Mouse (Mus musculus) kidney, embryonic 14.5 days (tissue): ENCODE data around the gene Epha5. TPM values are rescaled to one million over a fixed set of nuclear protein-coding genes. Genes with fewer than 3 reads are reported as not detected.

Experiments used
- ATAC-seq: fragments of 200-750 bp; cut with Nextera tagmentation; 2 replicates; pipeline ENCODE4 v1.8.0; 2017; ENCODE audit warnings: moderate number of reproducible peaks, mild to moderate bottlenecking, moderate TSS enrichment, moderate library complexity; ENCODE audit not compliant: low FRiP score, low TSS enrichment
- H3K27ac ChIP-seq: fragments of 300-500 bp; sonication (generic); 2 replicates; pipeline ENCODE4 v1.5.1; 2014; ENCODE audit warnings: low read depth, mild to moderate bottlenecking, low read length, moderate library complexity, mixed read lengths
- H3K27me3 ChIP-seq: fragments of 300-500 bp; sonication (generic); 2 replicates; pipeline ENCODE4 v1.6.1; 2014; ENCODE audit warnings: mild to moderate bottlenecking, low read length; ENCODE audit not compliant: control insufficient read depth, insufficient read depth
- H3K36me3 ChIP-seq: fragments of 300-500 bp; sonication (generic); 2 replicates; pipeline ENCODE4 v1.6.1; 2014; ENCODE audit warnings: low read length, mixed read lengths; ENCODE audit not compliant: control insufficient read depth, insufficient read depth
- H3K4me1 ChIP-seq: fragments of 300-500 bp; sonication (generic); 2 replicates; pipeline ENCODE4 v1.6.1; 2014; ENCODE audit warnings: low read length, mixed read lengths; ENCODE audit not compliant: control insufficient read depth, insufficient read depth
- H3K4me2 ChIP-seq: fragments of 300-500 bp; sonication (generic); replicated peaks from 2 replicates; pipeline ENCODE4 v1.6.1; 2014; ENCODE audit warnings: low read depth, mild to moderate bottlenecking, low read length
- H3K4me3 ChIP-seq: fragments of 300-500 bp; sonication (generic); 2 replicates; pipeline ENCODE4 v1.5.1; 2014; ENCODE audit warnings: mild to moderate bottlenecking, low read length
- H3K9ac ChIP-seq: fragments of 300-500 bp; sonication (generic); 2 replicates; pipeline ENCODE4 v1.6.1; 2014; ENCODE audit warnings: low read depth, mild to moderate bottlenecking, low read length, moderate library complexity
- H3K9me3 ChIP-seq: fragments of 300-500 bp; sonication (generic); 2 replicates; pipeline ENCODE4 v1.6.1; 2016; ENCODE audit warnings: low read length; ENCODE audit not compliant: control insufficient read depth
- WGBS: fragments of 180-500 bp; shearing (Covaris S2); extraction: QIAGEN DNeasy Blood & Tissue Kit; methylation state at CpG from one replicate; pipeline ENCODE4 v1.1.7; 2014; 5-methylcytosine and 5-hydroxymethylcytosine counted together
- polyA plus RNA-seq: library from polyadenylated mRNA; unstranded; fragments of >200 nt; fragmentation: Nextera tagmentation; extraction: Ambion mirVana; gene quantifications from 2 replicates; pipeline ENCODE4 v1.2.1, GENCODE M21; 2014

The Epha5 gene
- polyA plus RNA-seq, 1 experiment from 2014 or later, result 0.62 TPM

- H3K9me3 ChIP-seq, result no peaks in the 10 kb centered on the region
- no peaks in the 10 kb centered on the region for H3K27me3 ChIP-seq
- H3K27ac ChIP-seq, result no peak overlapping the region
- no peaks in the 10 kb centered on the region for H3K4me1 ChIP-seq
- ATAC-seq, result no peak
- no peak overlapping the region for H3K4me3 ChIP-seq
- no peak overlapping the region for H3K4me2 ChIP-seq
- H3K36me3 ChIP-seq, result no peaks in the 10 kb centered on the region
- H3K9ac ChIP-seq, result no peak overlapping the region
- 91% methylated on average over 1 of the region's 1 CpGs for WGBS
Measured at GRCm38 (mm10) chr5:84320553-84320952, 96.6 kb downstream of the Epha5 start.

GRCm38 (mm10) chr5:84320138-84320537 lies 97.0 kb downstream of the Epha5 start:
- no peak for ATAC-seq
- H3K9me3 ChIP-seq, result no peaks in the 10 kb centered on the region
- WGBS, result 75% methylated on average over 4 of the region's 4 CpGs
- no peaks in the 10 kb centered on the region for H3K4me1 ChIP-seq
- no peaks in the 10 kb centered on the region for H3K27me3 ChIP-seq
- H3K9ac ChIP-seq, result no peak overlapping the region
- H3K36me3 ChIP-seq, result no peaks in the 10 kb centered on the region
- H3K4me3 ChIP-seq, result no peak overlapping the region
- no peak overlapping the region for H3K27ac ChIP-seq
- no peak overlapping the region for H3K4me2 ChIP-seq

DNA sequence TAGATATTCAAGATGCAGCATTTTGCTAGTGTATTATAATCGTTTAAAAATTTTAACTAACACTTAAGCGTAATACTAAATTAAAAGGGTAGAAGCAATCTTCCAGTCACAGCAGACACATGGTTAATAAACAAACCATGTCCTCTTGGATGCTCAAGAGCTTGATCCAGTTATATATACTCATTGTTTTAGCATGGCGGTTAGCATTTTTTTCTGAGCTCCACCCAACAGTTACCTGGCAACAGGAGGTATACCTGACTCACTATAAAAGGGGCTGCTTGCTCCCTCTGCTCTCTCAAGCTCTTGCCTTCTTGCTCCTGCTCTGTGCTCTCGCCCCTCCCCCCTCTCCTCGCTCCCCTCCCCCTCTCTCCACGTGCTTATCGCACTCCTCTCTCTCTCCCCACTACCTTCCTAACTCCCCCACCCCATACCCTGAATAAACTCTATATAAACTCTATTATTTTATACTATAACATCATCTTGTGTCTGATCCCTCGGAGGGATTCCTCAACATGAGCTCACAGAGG lies 98.3 kb downstream of the Epha5 start:
- H3K36me3 ChIP-seq, result no peaks in the 10 kb centered on the region
- no peak overlapping the region for H3K9ac ChIP-seq
- no peak overlapping the region for H3K4me2 ChIP-seq
- H3K4me3 ChIP-seq, result no peak overlapping the region
- H3K27ac ChIP-seq, result no peak overlapping the region
- WGBS, result 45% methylated on average over 8 of the region's 8 CpGs
- no peaks in the 10 kb centered on the region for H3K27me3 ChIP-seq
- H3K9me3 ChIP-seq, result no peaks in the 10 kb centered on the region
- ATAC-seq, result no peak
- H3K4me1 ChIP-seq, result no peaks in the 10 kb centered on the region

GRCm38 (mm10) chr5:84317839-84318238 lies 99.3 kb downstream of the Epha5 start:
- H3K36me3 ChIP-seq, result no peaks in the 10 kb centered on the region
- no peaks in the 10 kb centered on the region for H3K4me1 ChIP-seq
- no peak for ATAC-seq
- H3K4me3 ChIP-seq, result no peak overlapping the region
- H3K9me3 ChIP-seq, result no peaks in the 10 kb centered on the region
- WGBS, result 82% methylated on average over 4 of the region's 4 CpGs
- H3K27ac ChIP-seq, result no peak overlapping the region
- no peak overlapping the region for H3K4me2 ChIP-seq
- no peak overlapping the region for H3K9ac ChIP-seq
- no peaks in the 10 kb centered on the region for H3K27me3 ChIP-seq

DNA sequence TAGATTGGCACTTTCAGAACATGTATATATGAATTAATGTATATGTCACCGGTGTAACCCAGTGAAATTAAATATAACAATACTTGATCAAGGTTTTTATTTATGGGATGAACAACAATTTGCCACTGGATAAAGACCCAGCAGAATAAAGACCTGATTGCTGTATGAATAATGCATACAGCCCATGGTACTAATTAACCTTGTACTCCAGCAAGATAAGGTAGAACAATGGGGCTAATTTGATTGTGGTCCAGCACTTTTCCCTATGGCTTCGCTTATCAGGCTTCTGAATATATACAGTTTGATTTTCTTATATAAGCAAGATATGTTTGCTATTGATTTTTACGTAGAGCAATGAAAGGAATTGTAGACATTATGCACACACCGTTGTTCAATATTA lies 103.6 kb downstream of the Epha5 start:
- 88% methylated on average over 4 of the region's 4 CpGs for WGBS
- Histone ChIP-seq H3K27ac (no peak overlapping the region), H3K4me3 (no peak overlapping the region), H3K27me3 (no peaks in the 10 kb centered on the region), H3K9me3 (no peaks in the 10 kb centered on the region), H3K36me3 (no peaks in the 10 kb centered on the region), H3K4me2 (no peak overlapping the region), H3K9ac (no peak overlapping the region), H3K4me1 (no peaks in the 10 kb centered on the region)
- ATAC-seq, result no peak

GRCm38 (mm10) chr5:84298878-84299736 lies 118.1 kb downstream of the Epha5 start:
- 37% methylated on average over 8 of the region's 8 CpGs for WGBS
- ATAC-seq, result no peak
- H3K36me3 ChIP-seq, result no peaks in the 10 kb centered on the region
- H3K4me1 ChIP-seq, result no peaks in the 10 kb centered on the region
- H3K27ac ChIP-seq, result no peak overlapping the region
- no peaks in the 10 kb centered on the region for H3K27me3 ChIP-seq
- H3K4me3 ChIP-seq, result no peak overlapping the region
- no peak overlapping the region for H3K4me2 ChIP-seq
- no peaks in the 10 kb centered on the region for H3K9me3 ChIP-seq
- no peak overlapping the region for H3K9ac ChIP-seq

- H3K4me3 ChIP-seq, result no peak overlapping the region
- H3K4me1 ChIP-seq, result no peaks in the 10 kb centered on the region
- no peaks in the 10 kb centered on the region for H3K27me3 ChIP-seq
- ATAC-seq, result no peak
- no peaks in the 10 kb centered on the region for H3K9me3 ChIP-seq
- H3K27ac ChIP-seq, result no peak overlapping the region
- H3K36me3 ChIP-seq, result no peaks in the 10 kb centered on the region
- no peak overlapping the region for H3K9ac ChIP-seq
- WGBS, result 79% methylated on average over 3 of the region's 3 CpGs
- no peak overlapping the region for H3K4me2 ChIP-seq
Measured at GRCm38 (mm10) chr5:84289429-84289977, 127.7 kb downstream of the Epha5 start.

GRCm38 (mm10) chr5:84281290-84282017 lies 135.7 kb downstream of the Epha5 start:
- Histone ChIP-seq H3K36me3 (no peaks in the 10 kb centered on the region), H3K4me1 (no peaks in the 10 kb centered on the region), H3K27me3 (no peaks in the 10 kb centered on the region), H3K4me3 (no peak overlapping the region), H3K4me2 (no peak overlapping the region), H3K27ac (no peak overlapping the region), H3K9me3 (no peaks in the 10 kb centered on the region), H3K9ac (no peak overlapping the region)
- 57% methylated on average over 22 of the region's 22 CpGs for WGBS
- ATAC-seq, result peak; percentile 4; the same call in 1 of the 2 replicates

GRCm38 (mm10) chr5:84276996-84277395 lies 140.2 kb downstream of the Epha5 start:
- Histone ChIP-seq H3K27ac (no peak overlapping the region), H3K27me3 (no peaks in the 10 kb centered on the region)

More at GRCm38 (mm10) chr5:84276996-84277395, 140.2 kb downstream of the Epha5 start:
- Histone ChIP-seq H3K9ac (no peak overlapping the region), H3K9me3 (no peaks in the 10 kb centered on the region), H3K36me3 (no peaks in the 10 kb centered on the region), H3K4me3 (no peak overlapping the region), H3K4me1 (no peaks in the 10 kb centered on the region), H3K4me2 (no peak overlapping the region)
- ATAC-seq, result no peak
- 91% methylated on average over 1 of the region's 1 CpGs for WGBS
